Mouse (Mus musculus): ENCODE results near the gene Olfr1377. TPM values are rescaled to one million over a fixed set of nuclear protein-coding genes. Genes with fewer than 3 reads are reported as not detected.
"Not testable (repeated sequence)": the region's sequence is repeated elsewhere in the genome, so short reads cannot be mapped to it uniquely, and the experiment has no call there.

Olfr1377 gene
- polyA plus RNA-seq, 1 experiment, result not detected

DNA sequence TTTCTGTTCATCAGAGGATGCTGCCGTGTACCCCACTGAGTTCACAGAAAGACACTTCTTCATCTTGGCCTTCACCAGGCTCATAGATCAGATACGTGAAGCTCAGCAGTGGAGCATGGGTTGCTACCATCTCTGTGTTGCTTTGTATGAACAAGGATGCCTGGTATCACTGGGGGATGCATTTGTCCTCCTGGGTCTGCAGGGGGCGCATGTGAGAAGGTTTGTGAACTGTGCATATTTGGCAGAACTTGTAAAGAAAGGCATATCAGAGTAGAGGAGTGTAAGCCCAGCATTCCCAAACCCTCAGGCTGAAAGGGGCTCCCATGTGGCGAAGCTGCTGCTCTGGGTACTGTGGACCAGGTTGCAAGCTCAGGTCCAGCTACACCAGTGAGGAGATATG lies 4.6 kb upstream of the Olfr1377 start:
- Histone ChIP-seq H3K4me3 (ENCODE audit: insufficient read depth, low read length) (no peak overlapping the region), H3K4me1 (ENCODE audit: control insufficient read depth, insufficient read depth, low read length) (no peaks in the 10 kb centered on the region), H3K27ac (ENCODE audit: insufficient read depth, low read length) (no peak overlapping the region)
- TF ChIP-seq POLR2A (IDR thresholded peaks at IDR 0.05; ENCODE audit: low read depth, low read length), result no peak
- TF ChIP-seq CTCF (IDR thresholded peaks at IDR 0.05; ENCODE audit: borderline replicate concordance, insufficient read depth, low read length), result no peak

DNA sequence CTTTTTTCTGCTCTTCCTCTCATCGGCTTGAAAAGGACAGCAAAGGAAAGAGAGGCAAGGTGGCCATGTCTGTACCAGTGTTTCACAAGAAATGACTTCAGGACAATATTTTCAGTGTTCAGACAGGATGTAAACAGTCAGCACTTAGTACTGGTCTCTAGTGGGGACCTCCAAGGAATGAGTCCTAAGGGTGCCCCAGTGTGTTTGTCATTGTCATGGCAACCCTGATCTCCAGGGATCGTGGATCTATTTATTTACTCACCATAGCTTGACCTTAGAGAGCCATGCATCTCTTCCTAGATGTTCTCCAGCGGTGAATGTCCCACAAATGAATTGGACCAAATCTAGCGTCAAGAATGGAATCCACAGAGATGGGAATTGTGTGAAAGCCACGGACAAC lies 21.5 kb downstream of the Olfr1377 start, which contains the start of gene Olfr51:
Gene Olfr51 (plus strand): TSS at position 301 of the 400 bp plus-strand sequence.
- no peak for TF ChIP-seq CTCF (IDR thresholded peaks at IDR 0.05; ENCODE audit: borderline replicate concordance, insufficient read depth, low read length)
- no peak for TF ChIP-seq POLR2A (IDR thresholded peaks at IDR 0.05; ENCODE audit: low read depth, low read length)
- no peak within 1 kb of the TSS for H3K27ac ChIP-seq (ENCODE audit: insufficient read depth, low read length)
- H3K4me3 ChIP-seq (ENCODE audit: insufficient read depth, low read length), result no peak within 1 kb of the TSS
- H3K4me1 ChIP-seq (ENCODE audit: control insufficient read depth, insufficient read depth, low read length), result no peaks in the 10 kb centered on the region

DNA sequence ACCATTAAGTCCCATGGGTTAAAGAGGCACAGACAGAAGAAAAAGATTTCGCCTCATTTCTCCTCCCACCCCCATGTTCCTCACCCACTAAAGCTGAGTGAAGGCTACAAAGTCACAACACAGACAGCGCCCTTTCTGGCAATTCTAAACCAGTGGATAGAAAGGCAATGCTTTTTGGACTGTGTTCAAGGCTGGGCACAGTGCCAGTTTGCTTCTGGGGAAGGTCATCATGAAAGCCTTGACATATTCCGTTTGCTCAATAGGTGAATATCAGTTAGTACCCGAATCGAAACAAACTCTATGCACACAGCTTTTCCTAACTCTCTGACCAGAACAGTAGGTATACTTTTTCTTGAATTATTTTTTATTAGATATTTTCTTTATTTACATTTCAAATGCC lies 30.1 kb downstream of the Olfr1377 start:
- TF ChIP-seq POLR2A (IDR thresholded peaks at IDR 0.05; ENCODE audit: low read depth, low read length) (no peak), CTCF (IDR thresholded peaks at IDR 0.05; ENCODE audit: borderline replicate concordance, insufficient read depth, low read length) (no peak)
- Histone ChIP-seq H3K4me3 (ENCODE audit: insufficient read depth, low read length) (no peak overlapping the region), H3K4me1 (ENCODE audit: control insufficient read depth, insufficient read depth, low read length) (no peaks in the 10 kb centered on the region), H3K27ac (ENCODE audit: insufficient read depth, low read length) (no peak overlapping the region)

DNA sequence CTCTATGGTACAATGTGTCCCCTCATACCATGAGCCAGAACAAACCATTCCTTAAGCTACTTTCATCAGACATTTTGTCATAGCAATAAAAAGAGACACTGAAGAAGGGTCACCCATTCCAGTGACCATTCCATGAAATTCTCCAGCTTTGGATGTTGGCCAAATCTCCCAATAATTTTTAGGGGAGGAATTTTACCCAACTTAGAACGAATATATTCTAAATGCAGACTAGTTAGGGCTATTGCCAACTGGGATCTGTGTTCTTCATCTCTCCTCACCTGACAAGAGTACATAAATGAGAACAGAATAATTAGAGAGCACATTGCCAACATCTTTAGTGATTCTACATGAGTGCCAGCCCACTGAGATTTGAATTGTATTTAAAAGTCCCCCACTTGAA lies 32.2 kb downstream of the Olfr1377 start, which contains the start of gene Olfr54:
Gene Olfr54 (plus strand): TSS at position 301 of the 400 bp plus-strand sequence.
- Histone ChIP-seq H3K27ac (ENCODE audit: insufficient read depth, low read length) (no peak within 1 kb of the TSS), H3K4me3 (ENCODE audit: insufficient read depth, low read length) (no peak within 1 kb of the TSS), H3K4me1 (ENCODE audit: control insufficient read depth, insufficient read depth, low read length) (no peaks in the 10 kb centered on the region)
- TF ChIP-seq CTCF (IDR thresholded peaks at IDR 0.05; ENCODE audit: borderline replicate concordance, insufficient read depth, low read length) (no peak), POLR2A (IDR thresholded peaks at IDR 0.05; ENCODE audit: low read depth, low read length) (no peak)

DNA sequence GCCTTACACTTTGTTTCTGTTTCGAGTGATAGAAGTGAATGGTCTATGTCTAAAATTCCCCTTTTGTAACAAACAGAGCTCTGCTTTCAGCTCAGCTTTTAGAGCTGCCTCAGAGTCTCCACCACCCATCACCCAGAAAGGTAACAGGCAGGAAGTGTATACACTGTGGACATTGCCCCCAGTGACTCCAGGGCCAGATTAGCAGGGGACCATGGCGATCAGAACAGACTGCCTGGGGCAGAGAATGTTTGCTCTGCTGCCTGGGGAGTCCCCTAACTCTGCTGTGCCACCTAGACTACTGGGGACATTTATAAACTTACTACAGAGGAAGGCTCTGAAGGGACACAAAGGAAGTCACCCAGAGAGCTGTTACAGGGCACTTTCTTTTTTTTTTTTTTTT lies 34.6 kb downstream of the Olfr1377 start:
- Histone ChIP-seq H3K4me1 (ENCODE audit: control insufficient read depth, insufficient read depth, low read length) (no peaks in the 10 kb centered on the region), H3K27ac (ENCODE audit: insufficient read depth, low read length) (no peak overlapping the region), H3K4me3 (ENCODE audit: insufficient read depth, low read length) (no peak overlapping the region)
- no peak for TF ChIP-seq POLR2A (IDR thresholded peaks at IDR 0.05; ENCODE audit: low read depth, low read length)
- TF ChIP-seq CTCF (IDR thresholded peaks at IDR 0.05; ENCODE audit: borderline replicate concordance, insufficient read depth, low read length), result no peak

DNA sequence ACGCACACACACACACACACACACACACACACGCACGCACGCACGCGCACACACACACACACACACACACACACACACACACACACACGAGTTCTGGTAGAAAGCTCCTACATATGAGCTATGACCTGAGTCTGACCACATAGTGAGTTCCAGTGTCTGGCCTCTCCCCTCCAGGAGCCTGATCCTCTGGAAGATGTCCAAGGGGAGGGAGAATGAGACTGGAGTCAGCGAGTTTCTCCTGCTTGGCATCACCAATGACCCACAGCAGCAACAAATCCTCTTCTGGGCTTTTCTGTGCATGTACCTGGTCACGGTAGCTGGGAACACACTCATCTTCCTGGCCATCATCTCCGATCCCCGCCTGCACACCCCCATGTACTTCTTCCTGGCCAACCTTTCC lies 45.0 kb downstream of the Olfr1377 start:
- H3K27ac ChIP-seq (ENCODE audit: insufficient read depth, low read length); H3K4me1 ChIP-seq (ENCODE audit: control insufficient read depth, insufficient read depth, low read length); H3K4me3 ChIP-seq (ENCODE audit: insufficient read depth, low read length): not testable (repeated sequence)

DNA sequence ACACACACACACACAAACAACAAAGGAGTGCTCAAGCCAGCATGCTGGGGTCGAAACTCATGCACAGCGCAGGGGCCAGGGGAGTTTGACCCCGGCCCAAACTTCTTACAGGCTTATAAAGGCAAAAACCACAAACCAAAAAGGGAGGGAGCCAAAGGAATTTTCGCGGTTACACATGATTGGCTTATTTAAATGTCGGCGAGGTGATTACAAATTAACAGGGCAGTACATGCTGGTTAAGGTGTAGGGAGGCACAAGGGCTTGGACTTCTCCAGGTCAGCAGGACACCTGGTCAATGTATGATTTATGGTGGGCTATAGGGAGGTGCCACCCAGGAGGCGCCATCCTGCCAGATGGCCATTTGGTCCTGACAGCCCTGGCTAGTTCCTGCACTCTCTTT lies 47.6 kb downstream of the Olfr1377 start:
- not testable (repeated sequence) for H3K4me3 ChIP-seq (ENCODE audit: insufficient read depth, low read length); H3K4me1 ChIP-seq (ENCODE audit: control insufficient read depth, insufficient read depth, low read length); H3K27ac ChIP-seq (ENCODE audit: insufficient read depth, low read length)

DNA sequence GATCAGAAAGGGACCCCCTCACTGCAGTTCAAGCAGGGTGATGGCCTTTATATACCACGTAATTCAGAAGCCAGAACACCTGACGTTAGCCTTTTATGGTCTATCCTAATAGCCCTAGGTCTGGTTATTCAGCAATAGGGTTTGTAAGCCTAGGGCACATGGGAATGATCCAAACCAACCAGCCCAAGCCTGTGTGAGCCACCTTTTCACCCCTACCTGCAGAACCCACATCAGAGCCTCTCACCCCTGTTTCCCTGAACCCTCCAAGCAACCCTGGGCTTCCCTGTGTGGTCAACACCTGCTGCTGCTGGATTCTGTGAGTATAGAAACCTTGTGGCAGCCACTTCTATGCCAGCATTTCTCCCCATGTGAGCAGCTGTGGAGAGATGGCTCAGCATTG lies 48.5 kb downstream of the Olfr1377 start:
- Histone ChIP-seq H3K27ac (ENCODE audit: insufficient read depth, low read length) (no peak overlapping the region), H3K4me1 (ENCODE audit: control insufficient read depth, insufficient read depth, low read length) (no peaks in the 10 kb centered on the region), H3K4me3 (ENCODE audit: insufficient read depth, low read length) (no peak overlapping the region)
- TF ChIP-seq POLR2A (IDR thresholded peaks at IDR 0.05; ENCODE audit: low read depth, low read length), result no peak
- no peak for TF ChIP-seq CTCF (IDR thresholded peaks at IDR 0.05; ENCODE audit: borderline replicate concordance, insufficient read depth, low read length)

DNA sequence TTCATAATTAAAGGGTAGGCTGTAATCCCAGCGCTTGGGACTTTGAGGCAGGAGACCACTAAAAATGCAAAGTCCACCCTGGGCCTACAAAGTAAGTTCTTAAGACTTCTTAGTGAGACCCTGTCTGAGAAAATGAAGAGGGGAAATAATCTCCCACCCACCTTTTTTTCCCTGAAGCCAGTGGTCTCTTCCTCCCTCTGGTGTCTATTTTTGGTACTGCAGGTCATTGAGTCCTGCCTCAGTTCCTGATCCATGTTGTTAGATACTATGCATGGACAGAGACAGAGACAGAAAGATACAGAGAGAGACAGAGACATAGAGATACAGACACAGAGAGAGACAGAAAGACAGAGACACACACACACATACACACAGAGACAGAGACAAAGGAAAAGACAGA lies 51.1 kb downstream of the Olfr1377 start:
- H3K4me1 ChIP-seq (ENCODE audit: control insufficient read depth, insufficient read depth, low read length), result no peaks in the 10 kb centered on the region
- H3K27ac ChIP-seq (ENCODE audit: insufficient read depth, low read length), result no peak overlapping the region
- no peak for TF ChIP-seq CTCF (IDR thresholded peaks at IDR 0.05; ENCODE audit: borderline replicate concordance, insufficient read depth, low read length)
- no peak overlapping the region for H3K4me3 ChIP-seq (ENCODE audit: insufficient read depth, low read length)

DNA sequence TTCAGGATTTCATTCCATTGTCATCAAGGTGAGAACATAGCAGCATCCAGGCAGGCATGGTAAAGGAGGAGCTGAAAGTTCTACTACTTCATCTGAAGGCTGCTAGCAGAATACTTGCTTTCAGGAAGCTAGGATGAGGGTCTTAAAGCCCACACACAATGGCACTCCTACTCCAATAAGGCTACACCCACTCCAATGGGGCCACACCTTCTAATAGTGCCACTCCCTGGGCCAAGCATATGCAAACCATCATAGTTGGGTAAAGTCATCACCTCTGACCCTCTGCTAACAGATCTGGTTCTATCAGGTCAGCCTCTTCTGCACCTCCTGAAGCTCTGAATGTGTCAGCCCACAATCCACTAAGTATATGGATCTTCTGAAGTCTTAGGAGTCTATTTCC lies 52.4 kb downstream of the Olfr1377 start:
- not testable (repeated sequence) for H3K4me3 ChIP-seq (ENCODE audit: insufficient read depth, low read length); H3K4me1 ChIP-seq (ENCODE audit: control insufficient read depth, insufficient read depth, low read length); H3K27ac ChIP-seq (ENCODE audit: insufficient read depth, low read length)

DNA sequence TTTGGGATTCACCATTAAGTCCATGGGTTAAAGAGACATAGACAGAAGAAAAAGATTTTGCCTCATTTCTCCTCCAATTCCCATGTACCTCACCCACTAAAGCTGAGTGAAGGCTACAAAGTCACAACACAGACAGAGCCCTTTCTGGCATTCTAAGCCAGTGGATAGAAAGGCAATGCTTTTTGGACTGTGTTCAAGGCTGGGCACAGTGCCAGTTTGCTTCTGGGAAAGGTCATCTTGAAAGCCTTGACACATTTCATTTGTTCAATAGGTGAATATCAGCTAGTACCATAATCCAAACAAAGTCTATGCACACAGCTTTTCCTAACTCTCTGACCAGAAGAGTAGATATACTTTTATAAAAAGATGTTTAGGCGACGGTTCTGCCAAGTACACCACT lies 54.2 kb downstream of the Olfr1377 start:
- no peak overlapping the region for H3K4me3 ChIP-seq (ENCODE audit: insufficient read depth, low read length)
- H3K27ac ChIP-seq (ENCODE audit: insufficient read depth, low read length), result no peak overlapping the region
- TF ChIP-seq POLR2A (IDR thresholded peaks at IDR 0.05; ENCODE audit: low read depth, low read length) (no peak), CTCF (IDR thresholded peaks at IDR 0.05; ENCODE audit: borderline replicate concordance, insufficient read depth, low read length) (no peak)
- no peaks in the 10 kb centered on the region for H3K4me1 ChIP-seq (ENCODE audit: control insufficient read depth, insufficient read depth, low read length)

Other genes with a start within 250 kb of the Olfr1377 start
- 18.2 and 34.8 TPM in 2 replicates for gene Zfp354c, start 154.2 kb upstream of the Olfr1377 start, polyA plus RNA-seq (2011; ENCODE audit: insufficient read length, low read depth, missing spikeins)
- gene Zfp879, start 140.4 kb upstream of the Olfr1377 start, polyA plus RNA-seq (2011; ENCODE audit: insufficient read length, low read depth, missing spikeins), result 0.28 TPM in 1 of 2 replicates, not detected in the other
- not detected in 2 replicates for gene Grm6, start 131.3 kb upstream of the Olfr1377 start, polyA plus RNA-seq (2011; ENCODE audit: insufficient read length, low read depth, missing spikeins)
- gene Zfp454, start 94.3 kb upstream of the Olfr1377 start, polyA plus RNA-seq (2011; ENCODE audit: insufficient read length, low read depth, missing spikeins), result 1.2 and 1.9 TPM in 2 replicates
- 4.2 and 4.9 TPM in 2 replicates for gene Zfp2, start 65.8 kb upstream of the Olfr1377 start, polyA plus RNA-seq (2011; ENCODE audit: insufficient read length, low read depth, missing spikeins)
- 1.6 and 2.2 TPM in 2 replicates for gene Zfp354b, start 50.3 kb upstream of the Olfr1377 start, polyA plus RNA-seq (2011; ENCODE audit: insufficient read length, low read depth, missing spikeins)
- gene 4933414I15Rik, start 38.2 kb upstream of the Olfr1377 start, polyA plus RNA-seq (2011; ENCODE audit: insufficient read length, low read depth, missing spikeins), result not detected in 2 replicates
- gene Prop1, start 28.2 kb upstream of the Olfr1377 start, polyA plus RNA-seq (2011; ENCODE audit: insufficient read length, low read depth, missing spikeins), result not detected in 2 replicates
- not detected in 2 replicates for gene Olfr1378, start 15.4 kb upstream of the Olfr1377 start, polyA plus RNA-seq (2011; ENCODE audit: insufficient read length, low read depth, missing spikeins)
- not detected in 2 replicates for gene Olfr51, start 21.6 kb downstream of the Olfr1377 start, polyA plus RNA-seq (2011; ENCODE audit: insufficient read length, low read depth, missing spikeins)
- not detected in 2 replicates for gene Olfr54, start 32.3 kb downstream of the Olfr1377 start, polyA plus RNA-seq (2011; ENCODE audit: insufficient read length, low read depth, missing spikeins)
- not detected in 2 replicates for gene Olfr1375, start 66.1 kb downstream of the Olfr1377 start, polyA plus RNA-seq (2011; ENCODE audit: insufficient read length, low read depth, missing spikeins)
- 5.0 and 6.4 TPM in 2 replicates for gene Zfp354a, start 77.3 kb downstream of the Olfr1377 start, polyA plus RNA-seq (2011; ENCODE audit: insufficient read length, low read depth, missing spikeins)
- gene Gm12569, start 238.5 kb downstream of the Olfr1377 start, polyA plus RNA-seq (2011; ENCODE audit: insufficient read length, low read depth, missing spikeins), result not detected in 2 replicates

Data from embryonic fibroblast, embryonic 13.5 days (primary cell).